10 mouse cellular contexts compared by ENCODE assay signal in the genomic region with DNA sequence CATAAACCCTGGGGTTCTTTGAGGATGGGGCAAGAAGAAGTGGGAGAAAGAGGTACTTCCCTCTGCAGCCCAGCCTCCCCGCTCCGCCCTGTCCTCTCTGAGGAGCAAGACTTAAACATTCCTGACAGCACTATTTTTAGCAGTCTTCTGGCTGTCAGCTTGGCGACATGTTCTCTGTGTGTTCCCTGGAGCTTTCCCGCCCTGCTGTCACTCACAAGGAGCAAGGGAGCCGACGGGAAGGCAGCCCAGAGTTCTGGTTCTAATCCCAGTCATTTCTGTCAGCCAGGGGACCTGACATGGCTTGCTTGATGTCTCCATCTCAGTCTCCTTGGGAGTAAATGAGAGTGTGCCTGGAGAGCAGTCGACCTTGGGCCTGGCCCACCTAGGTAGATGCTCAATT. TPM values are rescaled to one million over a fixed set of nuclear protein-coding genes. Genes with fewer than 3 reads are reported as not detected.
DNase-seq lines count a peak whose midpoint lies in the region; ATAC-seq and TF ChIP-seq lines count a peak whose summit lies in the region.
"Had no signal": no experiment of that assay in that cellular context is flagged by ENCODE, and none has a peak within 500 bp of the region (broad histone marks: within the 10 kb centered on the region; RNA-seq: fewer than 3 reads in every experiment).

No protein-coding gene starts in this region.

- intact Hi-C loops in heart, postnatal 25 days (cut with DNase I), result no loop called here

- no peak overlapping the region for H3K4me3 ChIP-seq in lung, adult 2 months (replicated peaks; ENCODE audit: extremely low read depth, low read depth, low read length)
- H3K4me3 ChIP-seq in liver, embryonic 11.5 days (ENCODE audit: low read depth, low read length), result no peak overlapping the region
- H3K4me3 ChIP-seq: megakaryocyte, embryonic 14.5 days had no signal

- H3K4me1 ChIP-seq in lung, adult 2 months (ENCODE audit: control insufficient read depth, insufficient read depth, low read length), result no peaks in the 10 kb centered on the region
- H3K4me1 ChIP-seq in liver, embryonic 11.5 days (replicated peaks; ENCODE audit: control insufficient read depth, insufficient read depth, low read length), result no peaks in the 10 kb centered on the region
- H3K4me1 ChIP-seq: megakaryocyte, embryonic 14.5 days had no signal

- no peak overlapping the region for H3K9ac ChIP-seq in liver, embryonic 11.5 days (ENCODE audit: low read depth, low read length)

- peak; percentile 33 for DNase-seq in adrenal gland, postnatal 14 days
- no peak for DNase-seq in adrenal gland, postnatal 25 days
- peak; percentile 29 to 35 for DNase-seq in lung, adult 18-20 months
- DNase-seq in lung, adult 2 months, result no peak
- peak; percentile 16 for DNase-seq in heart, postnatal 25 days (ENCODE audit: low spot score)
- DNase-seq in skeletal muscle tissue, adult 2 months (ENCODE audit: low read depth, low spot score), result peak; percentile 27
- DNase-seq in urinary bladder, postnatal 36 days (ENCODE audit: low spot score in 2 of 2), result no peak
- no peak for DNase-seq in liver, embryonic 11.5 days (ENCODE audit: low spot score)
- DNase-seq: kidney, adult 18-20 months had no signal

- no peak for TF ChIP-seq CTCF in lung, adult 2 months (IDR thresholded peaks at IDR 0.05; ENCODE audit: insufficient read depth, low read length)

- no peaks in the 10 kb centered on the region for H3K9me3 ChIP-seq in liver, embryonic 11.5 days (ENCODE audit: control insufficient read depth, low read length)

- H3K27ac ChIP-seq in liver, embryonic 11.5 days (ENCODE audit: low read depth, low read length), result no peak overlapping the region

- no peak for ATAC-seq in liver, embryonic 11.5 days (replicated peaks; ENCODE audit: low FRiP score)

- no peaks in the 10 kb centered on the region for H3K27me3 ChIP-seq in liver, embryonic 11.5 days (replicated peaks; ENCODE audit: control insufficient read depth, insufficient read depth, low read length)

- no peak for TF ChIP-seq POLR2A in lung, adult 2 months (IDR thresholded peaks at IDR 0.05; ENCODE audit: borderline replicate concordance, extremely low read depth, low read depth, low read length)

- WGBS in lung, adult 2 months, result 20% methylated on average over 7 of the region's 7 CpGs
- 51% methylated on average over 7 of the region's 7 CpGs for WGBS in liver, embryonic 11.5 days

- no peaks in the 10 kb centered on the region for H3K36me3 ChIP-seq in liver, embryonic 11.5 days (ENCODE audit: control insufficient read depth, insufficient read depth, low read length)

- H3K4me2 ChIP-seq in liver, embryonic 11.5 days, result no peak overlapping the region

RNA-seq across cellular contexts. Expression of a gene that starts 40.0 kb away (rescaled TPM):
- total RNA-seq in adrenal gland, postnatal 14 days (2021), result 0.26 TPM in 1 of 2 replicates, not detected in the other
- not detected in 2 replicates for total RNA-seq in adrenal gland, postnatal 25 days (2021)
- 8.2 and 16.0 TPM in 2 replicates for polyA plus RNA-seq in lung, adult 2 months (2012; rRNA removed)
- 1 to 10 TPM; 1.5 TPM for total RNA-seq in heart, postnatal 25 days (2021)
- polyA plus RNA-seq in liver, embryonic 11.5 days (2014; fragmentation: Nextera tagmentation; extraction: Ambion mirVana), result not detected in 2 replicates

Comparison
In these comparisons a context has a peak if more than half of its experiments do, and no peak if none do; other contexts are left out.
1. DNase-seq: peak in adrenal gland, postnatal 14 days (single experiment), lung, adult 18-20 months (2 of 2), heart, postnatal 25 days (single experiment) and skeletal muscle tissue, adult 2 months (single experiment); none in adrenal gland, postnatal 25 days (single experiment), lung, adult 2 months (single experiment), urinary bladder, postnatal 36 days (0 of 2) and liver, embryonic 11.5 days (single experiment).